28 mouse cellular contexts compared by ENCODE assay signal in genomic region chr7:74447781-74448180, GRCm38 (mm10).
A peak's percentile ranks its signal among the peaks of the same experiment; 100 is the strongest.
DNase-seq lines count a peak whose midpoint lies in the region; ATAC-seq lines count a peak whose summit lies in the region.
"Had no signal": no experiment of that assay in that cellular context is flagged by ENCODE, and none has a peak within 500 bp of the region (broad histone marks: within the 10 kb centered on the region; RNA-seq: fewer than 3 reads in every experiment).

No protein-coding gene starts in this region.

- no peaks in the 10 kb centered on the region; the same call in 1 of the 2 replicates for H3K4me1 ChIP-seq in forebrain, embryonic 14.5 days (ENCODE audit: control insufficient read depth, insufficient read depth, low read length)
- no peaks in the 10 kb centered on the region for H3K4me1 ChIP-seq in forebrain, embryonic 16.5 days (replicated peaks; ENCODE audit: control insufficient read depth, insufficient read depth, low read length)
- H3K4me1 ChIP-seq in midbrain, embryonic 11.5 days (ENCODE audit: control insufficient read depth, insufficient read depth, low read length), result 0 out of 2 replicates have a peak, but pooled peaks cover 2% of the 10 kb centered on the region
- no peaks in the 10 kb centered on the region for H3K4me1 ChIP-seq in midbrain, embryonic 16.5 days (ENCODE audit: control insufficient read depth, insufficient read depth, low read length)
- H3K4me1 ChIP-seq: embryonic facial prominence, embryonic 13.5 days; liver, embryonic 13.5 days; lung, embryonic 15.5 days had no signal

- no peak overlapping the region for H3K27ac ChIP-seq in forebrain, embryonic 14.5 days (ENCODE audit: low read depth, low read length)
- no peak overlapping the region for H3K27ac ChIP-seq in forebrain, embryonic 16.5 days (ENCODE audit: low read length)
- no peak overlapping the region; the same call in 1 of the 2 replicates for H3K27ac ChIP-seq in midbrain, embryonic 11.5 days (ENCODE audit: low read depth, low read length)
- no peak overlapping the region for H3K27ac ChIP-seq in midbrain, embryonic 16.5 days (ENCODE audit: low read length)
- H3K27ac ChIP-seq: embryonic facial prominence, embryonic 13.5 days; heart, adult 2 months; hindbrain, embryonic 12.5 days; left cerebral cortex, adult 2 months; limb, embryonic 12.5 days; liver, embryonic 13.5 days; lung, embryonic 15.5 days; macrophage; midbrain, embryonic 13.5 days; stomach, postnatal 0 days had no signal

- H3K9ac ChIP-seq in forebrain, embryonic 14.5 days (ENCODE audit: low read length), result no peak overlapping the region
- H3K9ac ChIP-seq in forebrain, embryonic 16.5 days (replicated peaks; ENCODE audit: low read depth, low read length), result no peak overlapping the region
- H3K9ac ChIP-seq in midbrain, embryonic 11.5 days (ENCODE audit: low read length), result no peak overlapping the region
- no peak overlapping the region for H3K9ac ChIP-seq in midbrain, embryonic 16.5 days (ENCODE audit: low read depth, low read length)
- H3K9ac ChIP-seq: embryonic facial prominence, embryonic 13.5 days; hindbrain, embryonic 12.5 days; limb, embryonic 12.5 days; liver, embryonic 13.5 days; lung, embryonic 15.5 days; midbrain, embryonic 13.5 days had no signal

- no peak for ATAC-seq in forebrain, embryonic 14.5 days
- no peak for ATAC-seq in forebrain, embryonic 16.5 days
- ATAC-seq in midbrain, embryonic 11.5 days (ENCODE audit: low FRiP score), result no peak
- no peak for ATAC-seq in midbrain, embryonic 16.5 days
- ATAC-seq: midbrain, embryonic 13.5 days had no signal

- H3K4me3 ChIP-seq in forebrain, embryonic 14.5 days (ENCODE audit: low read depth, low read length), result no peak overlapping the region
- no peak overlapping the region for H3K4me3 ChIP-seq in forebrain, embryonic 16.5 days (replicated peaks; ENCODE audit: low read length)
- no peak overlapping the region for H3K4me3 ChIP-seq in midbrain, embryonic 11.5 days (ENCODE audit: low read depth, low read length)
- no peak overlapping the region for H3K4me3 ChIP-seq in midbrain, embryonic 16.5 days (ENCODE audit: low read depth, low read length)
- H3K4me3 ChIP-seq: embryonic facial prominence, embryonic 13.5 days; heart, adult 2 months; hindbrain, embryonic 12.5 days; left cerebral cortex, adult 2 months; limb, embryonic 12.5 days; liver, embryonic 13.5 days; lung, embryonic 15.5 days; midbrain, embryonic 13.5 days; myocyte had no signal

- no peaks in the 10 kb centered on the region for H3K9me3 ChIP-seq in forebrain, embryonic 14.5 days (replicated peaks; ENCODE audit: control insufficient read depth, low read length)
- no peaks in the 10 kb centered on the region for H3K9me3 ChIP-seq in forebrain, embryonic 16.5 days (ENCODE audit: control insufficient read depth, low read length)
- H3K9me3 ChIP-seq in midbrain, embryonic 11.5 days (ENCODE audit: control insufficient read depth, low read length), result no peaks in the 10 kb centered on the region
- no peaks in the 10 kb centered on the region for H3K9me3 ChIP-seq in midbrain, embryonic 16.5 days (replicated peaks; ENCODE audit: control insufficient read depth, low read length, poor library complexity, severe bottlenecking)
- H3K9me3 ChIP-seq: embryonic facial prominence, embryonic 13.5 days; hindbrain, embryonic 12.5 days; limb, embryonic 12.5 days; liver, embryonic 13.5 days; lung, embryonic 15.5 days; midbrain, embryonic 13.5 days had no signal

- DNase-seq in forebrain, embryonic 14.5 days (ENCODE audit: low spot score), result peak; percentile 5
- DNase-seq in midbrain, embryonic 11.5 days (ENCODE audit: low spot score, missing footprints), result peak; percentile 79
- peak; percentile 64 for DNase-seq in embryo, embryonic 11 days
- peak; percentile 65 for DNase-seq in mesoderm, embryonic 11.5 days (ENCODE audit: low read depth, low spot score)
- no peak for DNase-seq in lung, postnatal 14 days
- DNase-seq in right cerebral cortex, postnatal 25 days, result no peak
- DNase-seq: adrenal gland, postnatal 25 days; cerebellum, adult 11-12 months; cerebellum, postnatal 14 days; gastrocnemius, postnatal 14 days; heart, adult 2 months; kidney, adult 9 months; kidney, postnatal 4 days; layer of hippocampus, adult 9-11 months; liver, embryonic 13.5 days; thymus, postnatal 25 days had no signal

- no peaks in the 10 kb centered on the region for H3K36me3 ChIP-seq in forebrain, embryonic 14.5 days (ENCODE audit: control insufficient read depth, insufficient read depth, low read length)
- H3K36me3 ChIP-seq in forebrain, embryonic 16.5 days (ENCODE audit: control insufficient read depth, insufficient read depth), result no peaks in the 10 kb centered on the region
- no peaks in the 10 kb centered on the region for H3K36me3 ChIP-seq in midbrain, embryonic 11.5 days (ENCODE audit: control insufficient read depth, insufficient read depth, low read length)
- H3K36me3 ChIP-seq in midbrain, embryonic 16.5 days (ENCODE audit: control insufficient read depth, insufficient read depth, low read length), result no peaks in the 10 kb centered on the region
- H3K36me3 ChIP-seq: embryonic facial prominence, embryonic 13.5 days; G1E; hindbrain, embryonic 12.5 days; limb, embryonic 12.5 days; liver, embryonic 13.5 days; lung, embryonic 15.5 days; midbrain, embryonic 13.5 days had no signal

- H3K27me3 ChIP-seq in forebrain, embryonic 14.5 days (replicated peaks; ENCODE audit: control insufficient read depth, insufficient read depth, low read length), result no peaks in the 10 kb centered on the region
- no peaks in the 10 kb centered on the region for H3K27me3 ChIP-seq in forebrain, embryonic 16.5 days (replicated peaks; ENCODE audit: control insufficient read depth, insufficient read depth, low read length)
- no peaks in the 10 kb centered on the region for H3K27me3 ChIP-seq in midbrain, embryonic 11.5 days (ENCODE audit: control insufficient read depth, insufficient read depth, low read length)
- no peaks in the 10 kb centered on the region for H3K27me3 ChIP-seq in midbrain, embryonic 16.5 days (ENCODE audit: control insufficient read depth, insufficient read depth, low read depth, low read length)
- H3K27me3 ChIP-seq: embryonic facial prominence, embryonic 13.5 days; hindbrain, embryonic 12.5 days; limb, embryonic 12.5 days; liver, embryonic 13.5 days; lung, embryonic 15.5 days; midbrain, embryonic 13.5 days had no signal

- 7% methylated on average over 2 of the region's 2 CpGs for WGBS in forebrain, embryonic 14.5 days
- 0% methylated on average over 2 of the region's 2 CpGs for WGBS in forebrain, embryonic 16.5 days
- 12% methylated on average over 2 of the region's 2 CpGs for WGBS in midbrain, embryonic 11.5 days
- 6% methylated on average over 2 of the region's 2 CpGs for WGBS in midbrain, embryonic 16.5 days

- H3K4me2 ChIP-seq in forebrain, embryonic 14.5 days (ENCODE audit: low read length), result no peak overlapping the region
- H3K4me2 ChIP-seq in forebrain, embryonic 16.5 days (ENCODE audit: low read length), result no peak overlapping the region
- no peak overlapping the region for H3K4me2 ChIP-seq in midbrain, embryonic 11.5 days
- no peak overlapping the region for H3K4me2 ChIP-seq in midbrain, embryonic 16.5 days (ENCODE audit: low read length)
- H3K4me2 ChIP-seq: embryonic facial prominence, embryonic 13.5 days; hindbrain, embryonic 12.5 days; limb, embryonic 12.5 days; liver, embryonic 13.5 days; lung, embryonic 15.5 days; midbrain, embryonic 13.5 days had no signal

Comparison
In these comparisons a context has a peak if more than half of its experiments do, and no peak if none do; other contexts are left out.
1. DNase-seq: peak in forebrain, embryonic 14.5 days (single experiment), midbrain, embryonic 11.5 days (single experiment), embryo, embryonic 11 days (single experiment) and mesoderm, embryonic 11.5 days (single experiment); none in lung, postnatal 14 days (single experiment) and right cerebral cortex, postnatal 25 days (single experiment).